Mouse (Mus musculus): ENCODE results near the gene Cpsf4l. TPM values are rescaled to one million over a fixed set of nuclear protein-coding genes. Genes with fewer than 3 reads are reported as not detected.

Gene Cpsf4l
- polyA plus RNA-seq, 1 experiment = 0.06 TPM

DNA sequence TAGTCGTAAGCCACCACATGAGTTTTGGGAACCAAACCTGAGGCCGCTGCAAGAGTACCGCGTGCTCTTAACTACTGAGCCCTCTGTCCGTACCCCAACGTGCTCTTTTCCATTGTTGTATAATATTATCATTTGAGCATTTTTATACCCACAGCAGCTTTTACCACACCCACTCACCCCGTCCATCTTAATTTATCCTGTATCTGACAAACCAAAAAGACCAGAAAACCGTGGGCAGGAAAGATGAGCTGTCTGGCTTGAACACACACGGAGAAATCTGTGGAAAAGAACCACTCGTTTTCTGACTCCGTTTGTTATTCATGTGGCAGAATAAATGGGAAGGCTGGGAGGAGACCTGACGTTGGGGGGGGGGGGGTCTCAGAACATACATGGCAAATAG is 19.3 kb downstream of the Cpsf4l start:
- TF ChIP-seq GATA1 (IDR thresholded peaks at IDR 0.05; ENCODE audit: low read length) = no peak

DNA sequence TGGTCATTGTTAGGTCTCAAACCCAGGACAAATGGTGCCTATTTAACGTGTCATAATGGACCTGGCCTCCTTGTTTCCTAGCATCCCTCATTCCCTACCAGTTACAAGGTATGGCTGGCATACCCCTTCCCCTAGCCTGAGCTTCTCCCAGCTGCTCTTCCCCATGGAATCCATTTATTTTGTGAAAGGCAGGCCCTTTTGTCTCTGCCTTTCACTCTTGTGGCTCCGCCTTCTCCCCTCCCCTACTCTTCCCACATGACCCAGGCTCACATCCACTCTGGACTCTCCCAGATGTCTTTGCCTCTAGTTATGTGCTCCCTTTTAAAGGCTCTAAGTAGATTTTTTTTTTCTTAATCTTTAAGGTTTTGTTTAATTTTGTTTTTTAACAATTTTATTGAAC is 22.8 kb downstream of the Cpsf4l start:
- TF ChIP-seq GATA1 (IDR thresholded peaks at IDR 0.05; ENCODE audit: low read length) = no peak

- TF ChIP-seq GATA1 (IDR thresholded peaks at IDR 0.05; ENCODE audit: low read length) = no peak
Observed at GRCm38 (mm10) chr11:113684707-113685426, 24.9 kb downstream of the Cpsf4l start.

DNA sequence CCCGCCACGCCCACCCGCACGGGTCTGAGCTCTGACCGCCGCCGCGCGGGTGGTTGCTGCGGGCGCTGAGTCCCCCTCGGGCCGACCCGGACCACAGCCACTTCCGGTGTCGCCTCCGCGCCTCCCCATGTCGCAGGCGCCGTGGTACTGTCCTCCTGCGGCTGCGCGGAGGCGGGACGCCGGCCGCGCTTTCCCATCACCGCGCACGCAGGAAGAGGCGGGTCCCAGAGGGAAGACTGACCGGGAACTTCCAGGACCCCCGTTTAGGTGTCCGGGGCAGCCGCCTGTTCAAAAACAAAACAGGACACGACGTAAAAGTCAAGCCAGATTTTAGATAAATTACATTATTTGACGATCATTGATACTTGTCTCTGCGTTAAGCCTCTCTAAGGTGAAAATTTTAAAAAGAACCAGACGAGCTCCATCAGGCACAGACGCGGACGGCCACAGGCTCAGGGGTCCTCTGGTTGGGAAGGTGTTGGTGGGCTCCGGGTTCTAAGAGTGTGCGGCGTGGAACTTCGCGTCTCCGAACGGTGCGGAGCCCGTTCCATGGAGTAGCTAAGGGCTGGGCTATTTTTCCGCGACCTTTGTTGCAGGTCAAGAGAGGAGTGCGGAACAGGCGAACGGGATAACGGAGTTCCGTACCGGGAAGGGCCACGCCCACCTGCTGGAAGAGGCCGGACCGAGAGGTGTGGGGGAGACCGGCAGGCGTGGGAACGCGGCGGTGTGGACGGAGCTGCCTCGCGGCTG is 25.7 kb downstream of the Cpsf4l start, which contains the start of the genes Fam104a and D11Wsu47e:
TSS of gene Fam104a (minus strand) at position 199 of the 750 bp plus-strand sequence.
TSS of gene D11Wsu47e (plus strand) at position 456 of the 750 bp plus-strand sequence.
- no peak for TF ChIP-seq GATA1 (IDR thresholded peaks at IDR 0.05; ENCODE audit: low read length)

DNA sequence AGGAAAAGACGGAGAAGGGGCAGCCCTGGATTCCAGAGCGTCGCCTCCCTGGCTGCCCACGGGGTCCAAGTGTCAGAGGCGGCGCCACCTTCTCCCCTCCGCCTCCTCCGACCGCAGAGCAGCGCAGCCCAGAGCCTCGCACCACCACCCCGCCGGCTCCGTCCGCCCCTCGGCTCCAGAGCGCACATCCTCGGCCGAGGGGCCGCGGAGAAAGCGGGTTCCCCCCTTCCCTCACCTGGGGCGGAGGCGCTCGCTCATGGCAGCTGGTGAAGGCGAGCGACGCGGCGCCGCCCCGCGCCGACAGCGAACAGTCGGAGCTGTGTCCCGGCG is 26.2 kb downstream of the Cpsf4l start:
- TF ChIP-seq GATA1 (IDR thresholded peaks at IDR 0.05; ENCODE audit: low read length) = no peak

GRCm38 (mm10) chr11:113682897-113683626 is 26.8 kb downstream of the Cpsf4l start:
- no peak for TF ChIP-seq GATA1 (IDR thresholded peaks at IDR 0.05; ENCODE audit: low read length)

DNA sequence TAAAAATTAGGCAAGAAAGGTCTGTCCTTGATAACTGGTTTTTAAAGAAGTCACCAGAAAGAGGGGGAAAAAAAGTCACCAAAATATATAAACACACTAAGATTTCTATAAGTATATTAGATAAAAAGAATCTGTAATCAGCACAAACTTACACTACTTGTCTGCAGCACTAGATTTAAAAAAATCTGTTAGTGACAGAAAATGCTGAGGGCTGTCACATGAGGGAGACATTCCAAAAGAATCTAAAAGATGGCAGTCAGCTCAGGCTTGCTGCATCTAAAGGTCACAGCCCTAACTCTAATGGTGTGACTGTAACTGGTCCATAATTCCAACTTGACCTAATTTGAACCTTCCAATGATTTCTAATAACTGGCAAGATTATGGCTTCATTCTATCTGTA is 27.8 kb downstream of the Cpsf4l start:
- TF ChIP-seq GATA1 (IDR thresholded peaks at IDR 0.05; ENCODE audit: low read length) = no peak

- peak; percentile 88 for TF ChIP-seq GATA1 (IDR thresholded peaks at IDR 0.05; ENCODE audit: low read length)
Observed at GRCm38 (mm10) chr11:113680954-113681353, 28.9 kb downstream of the Cpsf4l start.

GRCm38 (mm10) chr11:113678373-113678772 is 31.4 kb downstream of the Cpsf4l start:
- no peak for TF ChIP-seq GATA1 (IDR thresholded peaks at IDR 0.05; ENCODE audit: low read length)

DNA sequence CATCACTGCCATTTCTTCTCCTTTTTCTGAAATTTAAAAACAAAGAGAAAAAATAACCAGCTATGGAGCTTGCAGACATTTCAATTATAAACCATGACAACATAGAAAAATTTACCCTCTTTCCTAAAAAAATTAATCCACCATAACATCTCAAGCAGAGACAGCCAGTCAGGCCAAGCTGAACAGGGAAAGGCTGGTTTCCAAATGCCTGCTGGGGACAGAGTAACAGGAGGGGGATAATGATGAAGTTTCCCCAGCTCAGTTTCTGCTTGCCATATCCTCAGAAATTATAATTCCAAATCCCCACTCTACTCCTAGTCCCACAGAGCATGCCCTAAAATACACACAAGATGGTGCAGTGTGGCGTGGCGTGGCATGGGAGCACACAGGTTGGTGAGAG is 32.4 kb downstream of the Cpsf4l start:
- TF ChIP-seq GATA1 (IDR thresholded peaks at IDR 0.05; ENCODE audit: low read length) = no peak

DNA sequence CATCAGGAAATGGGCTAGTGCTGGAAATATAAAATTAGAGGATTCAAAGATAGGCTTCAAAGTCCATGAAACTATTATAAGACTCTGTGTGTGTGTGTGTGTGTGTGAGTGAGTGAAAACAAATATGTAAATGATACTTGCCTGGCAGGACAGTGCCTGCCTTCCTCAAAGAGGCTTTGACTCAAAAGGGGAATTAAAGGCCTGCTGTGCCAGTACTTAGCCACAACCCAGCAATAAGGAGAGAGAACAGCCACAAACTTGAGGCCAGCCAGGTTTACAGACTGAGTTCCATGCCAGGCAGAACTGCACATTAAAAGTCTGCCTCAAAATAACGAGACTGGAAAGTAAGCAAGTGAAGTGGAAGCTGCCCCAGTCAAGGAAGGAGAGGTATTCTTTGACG is 33.0 kb downstream of the Cpsf4l start:
- TF ChIP-seq GATA1 (IDR thresholded peaks at IDR 0.05; ENCODE audit: low read length) = no peak

GRCm38 (mm10) chr11:113674595-113674994 is 35.2 kb downstream of the Cpsf4l start:
- TF ChIP-seq GATA1 (IDR thresholded peaks at IDR 0.05; ENCODE audit: low read length) = no peak

- TF ChIP-seq GATA1 (IDR thresholded peaks at IDR 0.05; ENCODE audit: low read length) = no peak
Observed at GRCm38 (mm10) chr11:113673614-113674013, 36.2 kb downstream of the Cpsf4l start.

- TF ChIP-seq GATA1 (IDR thresholded peaks at IDR 0.05; ENCODE audit: low read length) = no peak
Observed at GRCm38 (mm10) chr11:113669711-113670110, 40.1 kb downstream of the Cpsf4l start.

DNA sequence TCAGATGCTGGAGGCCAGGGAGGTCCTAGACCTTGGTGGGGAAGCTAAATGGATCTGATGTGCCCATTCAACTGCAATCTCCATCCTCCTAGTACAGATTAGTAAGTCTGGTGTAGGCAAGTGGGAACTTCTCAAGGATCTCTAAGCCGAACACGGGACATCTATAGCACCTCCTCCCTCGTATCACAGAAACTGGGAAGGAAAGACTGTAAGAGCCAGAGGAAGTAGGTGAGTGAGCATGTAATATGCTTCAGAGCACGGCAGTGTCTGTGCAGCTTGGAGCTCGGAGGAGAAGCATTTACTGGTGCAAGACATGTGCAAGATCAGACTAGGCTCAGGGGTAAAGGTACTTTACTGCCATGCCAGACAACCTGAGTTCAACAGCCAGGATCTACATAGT is 41.0 kb downstream of the Cpsf4l start:
- no peak for TF ChIP-seq GATA1 (IDR thresholded peaks at IDR 0.05; ENCODE audit: low read length)

- no peak for TF ChIP-seq GATA1 (IDR thresholded peaks at IDR 0.05; ENCODE audit: low read length)
Observed at GRCm38 (mm10) chr11:113667704-113668103, 42.1 kb downstream of the Cpsf4l start.
